Mouse (Mus musculus) brain, embryonic 18.5 days (tissue): ENCODE measurements around the gene BC025920.
A peak's percentile ranks its signal among the peaks of the same experiment; 100 is the strongest.
"Not testable (repeated sequence)": the region's sequence is repeated elsewhere in the genome, so short reads cannot be mapped to it uniquely, and the experiment has no call there.

Experiments used
- DNase-seq: peaks from one replicate; pipeline ENCODE4 v3.0.0-alpha.2; 2012; ENCODE audit warnings: low read depth, low spot score

Gene BC025920

GRCm38 (mm10) chr10:81604019-81604967, 1.8 kb upstream of the BC025920 start:
- DNase-seq, result no peak

GRCm38 (mm10) chr10:81604968-81605665, 953 bp upstream of the BC025920 start:
- DNase-seq, result peak; percentile 75

- no peak for DNase-seq
Measured at GRCm38 (mm10) chr10:81605666-81605973, 450 bp upstream of the BC025920 start.

GRCm38 (mm10) chr10:81608308-81608707, 2.2 kb downstream of the BC025920 start:
- no peak for DNase-seq

- DNase-seq, result no peak
Measured at GRCm38 (mm10) chr10:81612779-81613178, 6.7 kb downstream of the BC025920 start.

GRCm38 (mm10) chr10:81615486-81615885, 9.4 kb downstream of the BC025920 start:
- DNase-seq, result no peak

- no peak for DNase-seq
Measured at GRCm38 (mm10) chr10:81619976-81620375, 13.9 kb downstream of the BC025920 start.

- DNase-seq, result no peak
Measured at GRCm38 (mm10) chr10:81620786-81621185, 14.7 kb downstream of the BC025920 start.

- DNase-seq, result no peak
Measured at GRCm38 (mm10) chr10:81623441-81623840, 17.4 kb downstream of the BC025920 start.

GRCm38 (mm10) chr10:81626101-81626993, 20.3 kb downstream of the BC025920 start:
- no peak for DNase-seq

GRCm38 (mm10) chr10:81626994-81627835, 21.1 kb downstream of the BC025920 start, which contains the start of gene Sirt6:
Sirt6 (minus strand) TSS chr10:81627797.
- peak; percentile 92 for DNase-seq

- DNase-seq, result no peak
Measured at GRCm38 (mm10) chr10:81627836-81628220, 21.8 kb downstream of the BC025920 start.

GRCm38 (mm10) chr10:81628390-81628789, 22.3 kb downstream of the BC025920 start, which contains the start of gene Ankrd24:
Ankrd24 (plus strand) TSS chr10:81628540.
- DNase-seq, result no peak

GRCm38 (mm10) chr10:81633253-81634099, 27.4 kb downstream of the BC025920 start:
- peak; percentile 60 for DNase-seq

GRCm38 (mm10) chr10:81636338-81636737, 30.3 kb downstream of the BC025920 start:
- no peak for DNase-seq

- DNase-seq, result no peak
Measured at GRCm38 (mm10) chr10:81638101-81638500, 32.0 kb downstream of the BC025920 start.

GRCm38 (mm10) chr10:81640825-81641224, 34.8 kb downstream of the BC025920 start:
- not testable (repeated sequence) for DNase-seq

GRCm38 (mm10) chr10:81641566-81641965, 35.5 kb downstream of the BC025920 start:
- no peak for DNase-seq

GRCm38 (mm10) chr10:81641978-81642647, 36.0 kb downstream of the BC025920 start:
- no peak for DNase-seq
